Mouse (Mus musculus): ENCODE data around the gene B3gat3.

GRCm38 (mm10) chr19:8930117-8930516, 9.9 kb downstream of the B3gat3 start:
- no peak for TF ChIP-seq POLR2A (IDR thresholded peaks at IDR 0.05; ENCODE audit: insufficient read length, low read depth)
- TF ChIP-seq USF1 (IDR thresholded peaks at IDR 0.05; ENCODE audit: low read depth): no peak
- no peak for TF ChIP-seq CEBPB (IDR thresholded peaks at IDR 0.05; ENCODE audit: insufficient read depth, poor library complexity, severe bottlenecking)
- no peak for TF ChIP-seq E2F4 (IDR thresholded peaks at IDR 0.05; ENCODE audit: insufficient read depth)
- no peak for TF ChIP-seq TCF12 (IDR thresholded peaks at IDR 0.05; ENCODE audit: insufficient read depth, poor library complexity, severe bottlenecking)
